Mouse (Mus musculus) CH12.LX (cell line): ENCODE measurements around the gene Gm30302.

ENCODE experiments used
- CTCF ChIP-seq, 2 experiments: IDR thresholded peaks in 1 of 2; conservative IDR thresholded peaks in 1 of 2; 2 replicates each; pipeline ENCODE4 v1.5.1; 2011 to 2012; ENCODE audit warnings: low read depth in 2 of 2, low read length in 2 of 2, improper control_type of control experiment in 1 of 2, inconsistent platforms in 1 of 2, mild to moderate bottlenecking in 1 of 2, moderate library complexity in 1 of 2
- E2F4 ChIP-seq: IDR thresholded peaks from 2 replicates; pipeline ENCODE4 v1.6.1; 2011; ENCODE audit warnings: low read depth, low read length, improper control_type of control experiment; ENCODE audit not compliant: insufficient replicate concordance
- HCFC1 ChIP-seq: IDR thresholded peaks from 2 replicates; pipeline ENCODE4 v1.6.1; 2012; ENCODE audit warnings: low read depth, mild to moderate bottlenecking, inconsistent platforms, low read length, improper control_type of control experiment
- MAX ChIP-seq: IDR thresholded peaks from 2 replicates; pipeline ENCODE4 v1.6.1; 2011; ENCODE audit warnings: low read length, improper control_type of control experiment
- POLR2A ChIP-seq: IDR thresholded peaks from 2 replicates; pipeline ENCODE4 v1.6.1; 2011; ENCODE audit warnings: low read depth, mild to moderate bottlenecking, improper control_type of control experiment, low read length
- SMC3 ChIP-seq: IDR thresholded peaks from 2 replicates; pipeline ENCODE4 v1.6.1; 2011; ENCODE audit warnings: low read depth, low read length, improper control_type of control experiment
- TCF12 ChIP-seq: IDR thresholded peaks from 2 replicates; pipeline ENCODE4 v1.6.1; 2014; ENCODE audit warnings: low read depth, mild to moderate bottlenecking, inconsistent platforms, low read length, improper control_type of control experiment
- USF2 ChIP-seq: conservative IDR thresholded peaks from 2 replicates; pipeline ENCODE4 v1.6.1; 2011; ENCODE audit warnings: low read depth, low read length, improper control_type of control experiment

- TF ChIP-seq SMC3 (no peak), POLR2A (no peak), USF2 (no peak), HCFC1 (no peak), E2F4 (no peak), MAX (no peak), CTCF (conservative IDR thresholded peaks at IDR 0.05 in 1 of 2, IDR thresholded peaks at IDR 0.05 in 1 of 2; ENCODE audit: low read depth in 2 of 2, low read length in 2 of 2) (no peak), TCF12 (no peak)
These were observed 32.5 kb downstream of the Gm30302 start for GRCm38 (mm10) chr13:49766269-49766668.
